Mouse (Mus musculus) C2C12 (cell line): Measurements from ENCODE around the gene 1700037C18Rik. TPM values are rescaled to one million over a fixed set of nuclear protein-coding genes. Genes with fewer than 3 reads are reported as not detected.
"Not testable (repeated sequence)": the region's sequence is repeated elsewhere in the genome, so short reads cannot be mapped to it uniquely, and the experiment has no call there.

Source experiments
- H3K27me3 ChIP-seq: one replicate; pipeline ENCODE4 v1.6.1; 2011; ENCODE audit not compliant: control insufficient read depth, insufficient read depth, insufficient read length
- H3K36me3 ChIP-seq: one replicate; pipeline ENCODE4 v1.6.1; 2011; ENCODE audit not compliant: control insufficient read depth, insufficient read depth
- H3K4me3 ChIP-seq: one replicate; pipeline ENCODE4 v1.5.1; 2011; ENCODE audit warnings: mild to moderate bottlenecking, control low read depth; ENCODE audit not compliant: poor library complexity, insufficient read depth, severe bottlenecking
- H3K79me2 ChIP-seq: one replicate; pipeline ENCODE4 v1.6.1; 2011; ENCODE audit not compliant: control insufficient read depth, insufficient read depth
- H3K79me3 ChIP-seq: one replicate; pipeline ENCODE4 v1.6.1; 2011; ENCODE audit warnings: low read depth, control low read depth
- H3ac ChIP-seq: one replicate; pipeline ENCODE3; 2011; ENCODE audit warnings: low read depth; ENCODE audit not compliant: control insufficient read depth, insufficient read length
- CEBPB ChIP-seq: IDR thresholded peaks from one replicate; pipeline ENCODE4 v1.6.1; 2011; ENCODE audit warnings: low read depth, mild to moderate bottlenecking, control low read depth, moderate library complexity
- CTCF ChIP-seq: IDR thresholded peaks from one replicate; pipeline ENCODE4 v1.5.1; 2011; ENCODE audit not compliant: control insufficient read depth, insufficient read depth, insufficient read length
- FOSL1 ChIP-seq: IDR thresholded peaks from one replicate; pipeline ENCODE4 v1.8.0; 2011; ENCODE audit warnings: mild to moderate bottlenecking, low read length; ENCODE audit not compliant: poor library complexity, insufficient read depth, severe bottlenecking
- MAX ChIP-seq: IDR thresholded peaks from one replicate; pipeline ENCODE4 v1.6.1; 2011; ENCODE audit warnings: mild to moderate bottlenecking, control low read depth
- MYOD1 ChIP-seq: IDR thresholded peaks from one replicate; pipeline ENCODE4 v1.6.1; 2011; ENCODE audit warnings: low read depth; ENCODE audit not compliant: control insufficient read depth, insufficient read length
- MYOG ChIP-seq: IDR thresholded peaks from one replicate; pipeline ENCODE4 v1.6.1; 2011; ENCODE audit not compliant: control insufficient read depth, insufficient read length; ENCODE audit errors: extremely low read depth
- USF1 ChIP-seq: IDR thresholded peaks from one replicate; pipeline ENCODE4 v1.6.1; 2011; ENCODE audit warnings: low read depth, mild to moderate bottlenecking, control low read depth, moderate library complexity
- polyA plus RNA-seq: library from polyadenylated mRNA; unstranded; fragments of >200 nt; fragmentation: generic; extraction: Trizol; gene quantifications from one replicate; pipeline ENCODE4 v1.2.1, GENCODE M21; 2012; ENCODE audit warnings: missing spikeins

1700037C18Rik gene
- polyA plus RNA-seq, 1 experiment = 5.9 TPM

DNA sequence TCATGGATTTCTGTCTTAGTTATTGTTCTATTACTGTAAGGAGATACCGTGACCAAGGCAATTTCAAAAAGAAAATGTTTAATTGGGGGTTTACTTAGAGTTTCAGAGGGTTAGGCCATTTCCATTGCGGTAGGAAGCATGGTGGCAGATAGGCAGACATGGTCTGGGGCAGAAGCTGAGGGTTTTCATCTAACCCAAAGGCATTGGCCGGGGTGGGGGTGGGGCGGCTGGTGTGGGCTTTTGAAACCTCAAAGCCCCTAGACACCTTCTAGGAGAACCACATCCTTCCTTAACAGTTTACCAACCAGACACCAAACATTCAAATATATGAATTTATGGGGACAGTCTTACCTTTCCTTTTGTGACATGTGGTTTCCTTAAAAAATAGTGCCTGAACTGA lies 49.2 kb downstream of the 1700037C18Rik start:
- peaks cover 22% of the 10 kb centered on the region for H3K36me3 ChIP-seq
- TF ChIP-seq MAX (no peak), CTCF (no peak), USF1 (no peak), FOSL1 (no peak), MYOD1 (no peak)
- H3K27me3 ChIP-seq = no peaks in the 10 kb centered on the region
- H3K4me3 ChIP-seq = no peak overlapping the region
- H3ac ChIP-seq = no peak overlapping the region
- no peaks in the 10 kb centered on the region for H3K79me2 ChIP-seq
- H3K79me3 ChIP-seq = no peaks in the 10 kb centered on the region

DNA sequence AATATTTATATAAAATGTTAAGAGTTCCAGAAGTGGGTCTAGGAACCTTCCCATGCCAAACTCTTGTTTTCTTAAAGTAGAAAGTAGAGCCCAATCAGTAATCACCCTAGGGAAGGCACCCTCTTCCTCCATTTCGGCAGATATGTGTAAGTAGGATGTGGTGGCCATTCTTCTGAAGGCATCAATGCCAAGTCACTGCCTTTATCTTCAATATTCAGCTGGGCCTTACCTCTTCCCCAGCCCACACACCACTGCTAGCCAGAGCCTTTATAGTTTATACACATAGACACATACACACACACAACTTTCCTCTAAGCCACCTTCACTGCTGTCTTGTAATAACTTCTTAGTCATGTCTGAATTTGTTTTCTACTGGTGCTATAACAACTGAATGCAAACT lies 52.7 kb downstream of the 1700037C18Rik start:
- no peak overlapping the region for H3K4me3 ChIP-seq
- no peak overlapping the region for H3ac ChIP-seq
- no peaks in the 10 kb centered on the region for H3K79me3 ChIP-seq
- H3K36me3 ChIP-seq = no peaks in the 10 kb centered on the region
- H3K27me3 ChIP-seq = no peaks in the 10 kb centered on the region
- no peaks in the 10 kb centered on the region for H3K79me2 ChIP-seq
- TF ChIP-seq USF1 (no peak), MAX (no peak), MYOG (no peak), CTCF (no peak), CEBPB (no peak), MYOD1 (no peak), FOSL1 (no peak)

DNA sequence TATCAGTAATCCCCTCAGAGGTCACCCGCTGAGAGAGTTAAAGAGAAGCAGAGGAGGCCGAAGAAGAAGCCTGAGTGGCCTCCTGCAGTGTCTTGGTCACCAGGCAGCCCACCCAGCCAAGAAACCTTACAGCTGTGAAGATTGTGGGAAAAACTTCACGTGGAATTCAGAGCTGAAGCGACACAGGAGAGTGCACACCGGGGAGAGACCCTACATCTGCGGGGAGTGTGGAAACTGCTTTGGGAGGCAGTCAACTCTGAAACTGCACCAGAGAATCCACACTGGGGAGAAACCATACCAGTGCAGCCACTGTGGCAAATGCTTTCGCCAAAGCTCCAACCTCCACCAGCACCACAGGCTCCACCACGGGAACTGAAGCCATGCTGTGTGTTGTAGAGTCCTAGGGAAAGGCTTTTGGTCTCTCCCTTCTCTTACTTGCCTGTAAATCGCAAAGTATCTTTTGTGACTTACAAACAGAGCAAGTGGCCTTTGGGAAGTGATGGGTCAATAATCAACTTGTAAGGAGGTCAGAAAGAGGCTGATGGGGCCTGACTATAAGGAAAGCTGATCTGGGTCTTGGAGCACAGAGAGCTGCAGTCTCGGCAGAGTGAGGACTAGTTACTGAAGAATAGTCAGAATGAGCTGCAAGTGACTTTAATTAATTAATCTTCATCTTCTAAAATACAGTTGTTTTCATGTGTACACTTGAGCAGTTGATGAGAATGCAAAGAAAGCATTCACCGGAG lies 53.9 kb downstream of the 1700037C18Rik start:
- Histone ChIP-seq H3K4me3 (no peak overlapping the region), H3K79me2 (no peaks in the 10 kb centered on the region), H3K27me3 (no peaks in the 10 kb centered on the region), H3K36me3 (no peaks in the 10 kb centered on the region), H3ac (no peak overlapping the region), H3K79me3 (no peaks in the 10 kb centered on the region)
- TF ChIP-seq CTCF (no peak), USF1 (no peak), CEBPB (no peak), MYOG (no peak), MAX (no peak), MYOD1 (no peak), FOSL1 (no peak)

DNA sequence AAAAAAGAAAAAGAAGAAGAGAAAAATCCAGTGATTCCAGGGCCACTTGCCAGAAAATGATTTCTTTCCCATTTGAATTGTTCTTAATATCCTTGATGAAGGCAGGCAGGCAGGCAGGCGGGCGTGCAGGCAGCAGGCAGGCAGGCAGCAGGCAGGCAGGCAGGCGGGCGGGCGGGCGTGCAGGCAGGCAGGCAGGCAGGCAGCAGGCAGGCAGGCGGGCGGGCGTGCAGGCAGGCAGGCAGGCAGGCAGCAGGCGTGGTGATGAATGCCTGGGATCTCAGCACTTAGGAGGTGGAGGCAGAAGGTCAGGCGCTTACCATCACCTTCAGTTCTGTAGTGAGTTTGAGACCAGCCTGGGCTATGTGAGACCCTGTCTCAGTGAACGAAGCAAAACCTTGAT lies 55.9 kb downstream of the 1700037C18Rik start:
- H3K36me3 ChIP-seq = no peaks in the 10 kb centered on the region
- no peaks in the 10 kb centered on the region for H3K79me3 ChIP-seq
- no peaks in the 10 kb centered on the region for H3K79me2 ChIP-seq
- no peaks in the 10 kb centered on the region for H3K27me3 ChIP-seq
- TF ChIP-seq CEBPB = no peak
- TF ChIP-seq FOSL1 = no peak
- no peak for TF ChIP-seq MYOG
- TF ChIP-seq USF1 = no peak
- no peak for TF ChIP-seq MYOD1
- no peak for TF ChIP-seq MAX
- no peak for TF ChIP-seq CTCF
- no peak overlapping the region for H3K4me3 ChIP-seq
- H3ac ChIP-seq = no peak overlapping the region

DNA sequence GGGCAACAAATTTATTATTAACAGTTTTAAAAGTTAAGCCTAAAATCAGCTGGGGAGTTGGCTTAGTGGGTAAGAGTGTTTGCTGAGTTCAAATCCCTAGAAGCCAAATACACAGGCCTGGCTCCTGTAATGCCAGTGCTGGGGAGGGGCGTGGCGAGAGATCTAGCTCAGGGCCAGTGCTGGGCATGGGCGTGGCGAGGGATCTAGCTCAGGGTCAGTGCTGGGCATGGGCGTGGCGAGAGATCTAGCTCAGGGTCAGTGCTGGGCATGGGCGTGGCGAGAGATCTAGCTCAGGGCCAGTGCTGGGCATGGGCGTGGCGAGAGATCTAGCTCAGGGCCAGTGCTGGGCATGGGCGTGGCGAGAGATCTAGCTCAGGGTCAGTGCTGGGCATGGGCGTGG lies 57.2 kb downstream of the 1700037C18Rik start:
- H3K36me3 ChIP-seq, H3K79me2 ChIP-seq, H3K27me3 ChIP-seq: not testable (repeated sequence)

DNA sequence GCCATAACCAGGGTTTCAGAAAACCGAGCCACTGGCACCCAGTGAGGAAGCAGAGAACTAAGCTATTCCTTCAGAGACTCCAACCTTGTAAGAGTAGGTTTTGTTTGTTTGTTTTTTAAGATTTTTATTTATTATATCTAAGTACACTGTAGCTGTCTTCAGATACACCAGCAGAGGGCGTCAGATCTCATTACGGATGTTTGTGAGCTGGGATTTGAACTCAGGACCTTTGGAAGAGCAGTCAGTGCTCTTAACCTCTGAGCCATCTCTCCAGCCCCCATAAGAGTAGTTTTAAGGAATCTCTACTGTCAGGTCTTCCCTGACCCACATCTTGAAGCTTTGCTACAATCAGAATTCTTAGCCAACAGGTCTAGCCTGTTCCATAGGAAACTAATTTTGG lies 60.1 kb downstream of the 1700037C18Rik start:
- no peak for TF ChIP-seq MAX
- no peak for TF ChIP-seq CEBPB
- TF ChIP-seq FOSL1 = no peak
- no peak for TF ChIP-seq MYOD1
- TF ChIP-seq CTCF = no peak
- no peak for TF ChIP-seq USF1
- no peak for TF ChIP-seq MYOG
- no peaks in the 10 kb centered on the region for H3K27me3 ChIP-seq
- no peaks in the 10 kb centered on the region for H3K36me3 ChIP-seq
- H3K79me2 ChIP-seq = no peaks in the 10 kb centered on the region
- H3K79me3 ChIP-seq = no peaks in the 10 kb centered on the region
- no peak overlapping the region for H3ac ChIP-seq
- no peak overlapping the region for H3K4me3 ChIP-seq

More for the DNA sequence above, 57.2 kb downstream of the 1700037C18Rik start:
- not testable (repeated sequence) for H3K4me3 ChIP-seq, H3K79me3 ChIP-seq, H3ac ChIP-seq
